Mouse (Mus musculus) cerebellum, adult 9-10 months (tissue): ENCODE data around the gene Btaf1.

ENCODE experiments used
- DNase-seq: peaks from one replicate; pipeline ENCODE4 v3.0.0; 2022

Gene Btaf1

GRCm38 (mm10) chr19:37025839-37026319 is 100.0 kb downstream of the Btaf1 start:
- peak; percentile 68 for DNase-seq

GRCm38 (mm10) chr19:37026408-37026807 is 100.5 kb downstream of the Btaf1 start:
- no peak for DNase-seq

- DNase-seq = no peak
Observed at GRCm38 (mm10) chr19:37029771-37030170, 103.9 kb downstream of the Btaf1 start.

- DNase-seq = peak; percentile 72
Observed at GRCm38 (mm10) chr19:37031446-37031845, 105.6 kb downstream of the Btaf1 start.

GRCm38 (mm10) chr19:37032364-37032763 is 106.5 kb downstream of the Btaf1 start:
- DNase-seq = no peak

GRCm38 (mm10) chr19:37040906-37041305 is 115.0 kb downstream of the Btaf1 start:
- DNase-seq = no peak

GRCm38 (mm10) chr19:37044431-37044830 is 118.6 kb downstream of the Btaf1 start:
- DNase-seq = no peak

GRCm38 (mm10) chr19:37048507-37048906 is 122.6 kb downstream of the Btaf1 start:
- DNase-seq = no peak

GRCm38 (mm10) chr19:37050643-37051345 is 124.9 kb downstream of the Btaf1 start:
- peak; percentile 94 for DNase-seq

GRCm38 (mm10) chr19:37055976-37056556 is 130.2 kb downstream of the Btaf1 start:
- DNase-seq = no peak

- DNase-seq = no peak
Observed at GRCm38 (mm10) chr19:37057161-37057905, 131.5 kb downstream of the Btaf1 start.

- DNase-seq = peak; percentile 54
Observed at GRCm38 (mm10) chr19:37059623-37060022, 133.7 kb downstream of the Btaf1 start.

- DNase-seq = no peak
Observed at GRCm38 (mm10) chr19:37060078-37060477, 134.2 kb downstream of the Btaf1 start.
